Mouse (Mus musculus) lung, postnatal 0 days (tissue): ENCODE data around the gene Ccser2.

ENCODE experiments used
- CTCF ChIP-seq: IDR thresholded peaks from 2 replicates; pipeline ENCODE4 v1.5.1; 2016; ENCODE audit warnings: antibody characterized with exemption, mild to moderate bottlenecking
- EP300 ChIP-seq: IDR thresholded peaks from 2 replicates; pipeline ENCODE4 v1.6.1; 2016; ENCODE audit warnings: antibody characterized with exemption, mild to moderate bottlenecking, control low read depth

GRCm38 (mm10) chr14:36989784-36990183, 21.2 kb upstream of the Ccser2 start:
- TF ChIP-seq CTCF (no peak), EP300 (no peak)
